Mouse (Mus musculus) myocyte (in vitro differentiated cells): ENCODE results near the gene Adat1.

ENCODE experiments used
- MAX ChIP-seq: IDR thresholded peaks from one replicate; pipeline ENCODE4 v1.6.1; 2011; ENCODE audit warnings: low read depth, mild to moderate bottlenecking, control low read depth
- MYOG ChIP-seq, 3 experiments: IDR thresholded peaks; one replicate each; pipeline ENCODE4 v1.6.1; 2011; ENCODE audit warnings: control low read depth in 2 of 3, low read depth in 2 of 3, mild to moderate bottlenecking in 2 of 3; ENCODE audit not compliant: insufficient read length in 2 of 3, control insufficient read depth in 1 of 3, insufficient read depth in 1 of 3
- POLR2A ChIP-seq: IDR thresholded peaks from one replicate; pipeline ENCODE4 v1.6.1; 2011; ENCODE audit warnings: low read depth, mild to moderate bottlenecking, control low read depth, moderate library complexity; ENCODE audit not compliant: insufficient read length
- POLR2AphosphoS2 ChIP-seq: IDR thresholded peaks from one replicate; pipeline ENCODE4 v1.6.1; 2011; ENCODE audit warnings: low read depth, control low read depth; ENCODE audit not compliant: insufficient read length
- REST ChIP-seq: IDR thresholded peaks from one replicate; pipeline ENCODE4 v1.6.1; 2011; ENCODE audit warnings: mild to moderate bottlenecking, control low read depth, moderate library complexity; ENCODE audit not compliant: insufficient read depth, insufficient read length
- TCF12 ChIP-seq: IDR thresholded peaks from one replicate; pipeline ENCODE4 v1.6.1; 2011; ENCODE audit warnings: mild to moderate bottlenecking, control low read depth; ENCODE audit not compliant: poor library complexity, insufficient read depth, severe bottlenecking
- TCF3 ChIP-seq: IDR thresholded peaks from one replicate; pipeline ENCODE4 v1.6.1; 2011; ENCODE audit warnings: low read depth, control low read depth; ENCODE audit not compliant: insufficient read length
- USF1 ChIP-seq: IDR thresholded peaks from one replicate; pipeline ENCODE4 v1.6.1; 2011; ENCODE audit warnings: low read depth, mild to moderate bottlenecking, control low read depth, moderate library complexity

GRCm38 (mm10) chr8:111968991-111969390 is 23.1 kb downstream of the Adat1 start:
- TF ChIP-seq USF1, result no peak
- no peak for TF ChIP-seq MAX
- no peak for TF ChIP-seq POLR2A
- no peak for TF ChIP-seq REST
- TF ChIP-seq POLR2AphosphoS2, result no peak
- no peak for TF ChIP-seq TCF12
- no peak for TF ChIP-seq MYOG (IDR thresholded peaks at IDR 0.05; ENCODE audit: control insufficient read depth in 1 of 3, insufficient read depth in 1 of 3, insufficient read length in 2 of 3, low read depth in 2 of 3)
- no peak for TF ChIP-seq TCF3
